Mouse (Mus musculus) heart, postnatal 4 days (tissue): Measurements from ENCODE around the gene Epha4. TPM values are rescaled to one million over a fixed set of nuclear protein-coding genes. Genes with fewer than 3 reads are reported as not detected.
A peak's percentile ranks its signal among the peaks of the same experiment; 100 is the strongest.

Experiments used
- DNase-seq: peaks from one replicate; pipeline ENCODE4 v3.0.0; 2021
- total RNA-seq, 2 experiments: library from RNA; stranded (reverse); gene quantifications; 2 replicates each; pipeline ENCODE4 v1.2.3; 2021

Gene Epha4
- total RNA-seq, 2 experiments from 2014 or later = 22.4 to 25.4 TPM

DNA sequence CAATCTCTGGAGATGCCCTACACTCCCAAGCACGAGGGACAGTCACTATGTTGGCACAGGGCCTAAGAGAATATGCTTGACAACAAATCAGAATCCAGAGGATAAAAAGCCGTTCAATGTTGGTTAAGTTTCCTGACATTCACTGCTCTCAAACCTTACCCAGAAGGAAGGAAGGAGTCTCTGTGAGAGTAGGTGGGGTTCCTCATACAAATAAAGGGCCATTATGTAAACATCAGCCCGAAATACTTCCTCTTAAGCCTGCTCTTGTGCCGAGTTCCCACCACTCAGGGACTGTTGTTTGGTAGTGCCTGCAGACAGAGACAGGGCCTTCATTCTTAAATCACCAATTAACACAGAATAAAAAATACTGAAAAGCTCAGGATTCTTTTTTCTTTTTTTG lies 72.9 kb downstream of the Epha4 start:
- no peak for DNase-seq

DNA sequence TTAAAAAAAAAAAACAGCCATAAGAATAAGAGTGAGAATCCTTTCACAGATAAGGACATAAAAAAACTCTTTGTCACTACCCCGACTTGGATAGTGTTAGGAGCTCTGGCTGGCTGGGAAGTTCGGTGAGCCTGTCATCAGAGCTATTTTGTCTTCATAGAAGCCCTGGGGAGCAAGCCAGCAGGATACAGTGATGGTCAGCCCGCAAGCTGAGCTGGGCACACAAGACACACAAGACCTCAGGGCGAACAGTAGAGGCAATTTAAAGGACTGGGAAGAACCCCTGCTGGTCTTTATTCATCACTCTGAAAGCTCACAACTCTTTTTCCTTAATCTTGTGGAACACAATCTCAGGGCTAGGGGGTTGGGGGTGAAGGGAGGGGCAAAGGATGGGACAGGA lies 73.5 kb downstream of the Epha4 start:
- DNase-seq = no peak

DNA sequence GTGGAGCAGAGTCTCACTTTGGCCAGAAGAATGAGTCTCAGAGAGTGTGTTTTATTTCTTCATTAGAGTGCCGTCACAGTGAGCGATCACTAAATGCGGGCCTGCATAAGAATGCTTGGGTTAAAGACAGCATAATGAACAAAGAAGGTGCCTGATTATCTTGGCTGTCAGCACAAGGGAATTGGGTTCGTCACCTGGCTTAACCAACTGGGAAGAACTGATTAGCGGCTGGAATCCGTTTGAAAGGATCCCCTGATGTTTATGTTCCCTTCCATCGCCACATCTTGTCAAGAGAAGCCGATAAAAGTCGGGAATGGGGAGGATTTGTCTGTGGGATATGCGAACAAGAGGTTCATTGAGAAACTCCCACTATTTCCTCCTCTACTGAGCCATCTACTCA lies 74.4 kb downstream of the Epha4 start:
- DNase-seq = no peak

DNA sequence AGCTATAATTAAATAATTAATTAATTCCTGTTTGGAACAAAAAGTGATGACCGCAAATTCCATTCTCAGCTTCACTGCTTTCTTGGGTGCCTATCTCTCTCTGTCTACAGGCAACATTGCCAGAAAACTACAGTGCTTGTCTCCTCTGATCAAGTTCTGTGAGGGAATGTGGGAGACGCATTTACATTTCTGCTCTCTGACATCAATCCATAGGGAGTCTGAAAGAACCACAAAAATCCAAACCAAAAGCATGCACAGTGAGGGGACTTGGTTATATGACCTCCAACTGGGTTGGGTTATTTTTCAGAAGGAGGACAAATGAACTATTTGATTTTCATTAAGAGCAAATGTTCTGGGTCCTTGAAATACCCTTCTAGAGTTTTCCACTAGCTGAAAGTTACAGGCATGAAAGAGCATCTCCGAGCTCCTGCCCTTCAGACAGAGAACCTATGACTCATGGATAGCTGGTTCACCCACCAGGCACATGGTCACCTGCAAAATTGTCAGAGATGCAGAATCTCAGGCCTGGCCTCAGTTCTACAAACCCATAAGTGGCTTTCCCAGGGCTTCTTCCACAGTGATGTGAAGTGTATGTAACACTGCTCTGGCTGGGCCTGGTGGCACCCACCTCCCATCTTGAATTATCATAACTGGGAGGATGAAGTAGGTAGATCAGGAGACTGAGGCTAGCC lies 75.4 kb downstream of the Epha4 start:
- DNase-seq = no peak

DNA sequence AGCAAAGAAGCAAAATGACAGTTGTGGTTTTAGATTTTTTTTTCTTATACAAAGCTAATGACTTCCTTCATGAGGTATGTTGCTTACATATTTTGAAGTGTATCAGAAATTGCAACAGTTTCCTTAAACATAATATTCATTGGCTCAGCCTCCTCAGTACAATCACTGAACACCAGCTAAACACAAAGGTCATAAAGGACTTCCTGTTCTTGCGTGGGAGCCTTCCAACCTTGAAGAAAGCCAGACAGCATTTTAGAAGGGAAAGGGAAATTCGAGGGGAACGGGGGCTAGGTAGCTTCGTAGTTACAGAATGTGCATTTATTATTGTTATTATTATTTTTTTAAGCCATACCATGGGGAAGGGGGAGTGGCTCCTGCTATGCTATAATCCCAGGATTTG lies 76.2 kb downstream of the Epha4 start:
- DNase-seq = no peak

DNA sequence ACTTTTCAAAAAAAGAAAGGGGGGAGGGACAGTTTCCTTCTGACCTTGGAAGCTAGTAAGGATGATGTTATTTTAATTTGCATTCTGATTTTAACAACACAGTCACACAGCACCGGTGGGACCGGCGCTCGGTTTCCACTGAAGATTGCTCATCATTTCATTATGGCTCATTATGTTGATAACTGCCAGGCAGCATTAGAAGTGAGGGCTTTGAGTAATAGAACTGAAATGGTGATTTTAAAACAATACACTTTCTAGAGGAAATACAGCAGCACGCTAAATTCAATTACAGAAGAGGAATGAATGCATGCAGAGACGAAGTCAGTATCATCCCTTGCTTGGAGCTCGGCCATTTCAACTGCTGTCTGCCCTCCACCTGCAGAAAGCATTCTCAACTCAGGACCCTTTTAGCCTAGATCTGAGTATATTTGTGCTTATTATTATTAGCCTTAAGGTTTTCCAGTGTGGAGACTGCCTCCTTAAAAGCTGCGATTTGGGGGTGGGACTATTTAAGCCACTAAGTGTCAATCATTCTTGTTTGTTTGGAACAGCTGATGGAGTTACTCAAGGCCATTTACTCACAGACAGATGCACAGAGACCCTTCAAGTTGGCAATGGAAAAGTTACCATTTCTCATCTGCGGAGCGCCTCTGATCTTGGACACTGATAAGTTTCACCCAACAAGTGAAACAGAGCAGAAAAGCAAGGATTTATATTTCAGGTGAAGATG lies 76.8 kb downstream of the Epha4 start:
- no peak for DNase-seq

DNA sequence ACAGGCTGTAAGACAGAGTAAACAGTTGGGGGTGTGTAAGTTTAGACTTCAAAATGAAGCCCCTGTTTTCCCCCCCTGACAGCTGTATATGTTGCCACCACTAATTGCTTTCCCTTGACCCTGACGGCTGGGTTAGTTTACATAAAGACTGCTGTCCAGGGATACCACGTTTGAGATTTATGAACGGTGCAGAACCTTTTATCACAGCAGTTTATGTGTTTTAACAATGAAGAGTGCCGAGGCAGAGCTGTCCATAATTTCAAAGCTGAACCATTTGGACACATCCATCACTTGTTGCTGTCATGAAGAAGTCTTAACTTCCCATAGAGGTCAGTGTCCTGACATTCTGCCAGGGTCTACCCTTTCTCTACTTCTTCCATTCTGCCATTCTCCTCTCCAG lies 79.8 kb downstream of the Epha4 start:
- no peak for DNase-seq

DNA sequence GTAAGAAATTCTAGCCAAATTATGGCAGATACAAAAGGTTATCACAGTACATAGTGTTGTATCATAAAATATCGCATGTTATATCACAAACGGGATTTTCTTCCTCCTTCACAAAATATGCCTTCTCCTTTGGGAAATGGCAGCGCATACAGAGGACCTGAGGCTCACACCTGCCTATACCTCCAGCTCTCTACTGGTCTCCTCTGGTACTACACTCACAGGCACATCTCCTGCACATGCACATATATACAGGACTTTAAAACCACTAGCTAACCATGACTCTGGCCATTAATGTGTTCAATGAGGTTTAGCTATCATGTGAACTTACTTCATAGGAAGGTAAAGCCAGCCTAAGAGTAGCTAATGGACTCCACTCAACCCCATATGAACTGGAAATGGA lies 81.7 kb downstream of the Epha4 start:
- DNase-seq = no peak

DNA sequence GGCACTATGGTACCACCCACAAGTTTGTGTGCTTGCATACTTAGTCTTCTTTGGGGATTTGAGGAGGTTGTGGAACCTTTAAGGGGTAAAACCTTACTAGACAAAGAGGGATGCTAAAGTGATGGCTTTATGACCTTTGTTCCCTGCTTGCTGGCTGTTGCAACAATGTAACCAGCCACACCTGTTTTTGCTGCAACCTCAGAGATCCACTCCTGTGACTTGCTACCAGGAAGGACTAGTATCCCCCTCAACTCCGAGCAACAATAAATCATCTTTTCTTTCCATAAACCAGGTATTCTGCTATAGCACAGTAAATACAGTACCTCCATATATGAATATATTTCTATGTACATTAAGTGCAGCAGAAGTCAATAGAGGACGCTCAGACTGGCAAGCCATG lies 82.4 kb downstream of the Epha4 start:
- DNase-seq = no peak

DNA sequence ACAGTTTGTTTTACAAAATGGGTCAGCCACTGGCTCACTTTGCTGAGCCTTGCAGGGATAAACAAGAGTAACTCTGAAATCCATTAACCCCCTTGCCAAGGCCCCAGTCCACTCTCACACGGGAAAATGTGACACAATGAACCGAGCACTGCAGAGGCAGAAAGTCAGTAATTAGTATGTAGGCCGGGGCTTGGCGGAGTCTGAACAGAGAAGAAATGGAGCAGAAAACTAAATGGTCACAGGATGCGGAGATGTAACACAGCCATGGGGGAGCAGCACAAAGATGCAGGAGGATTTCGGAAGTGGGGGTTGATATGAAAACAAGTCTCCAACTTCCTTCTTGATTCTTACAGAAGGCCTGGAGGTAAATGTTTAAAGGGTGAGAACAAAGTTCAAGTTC lies 85.7 kb downstream of the Epha4 start:
- DNase-seq = no peak

DNA sequence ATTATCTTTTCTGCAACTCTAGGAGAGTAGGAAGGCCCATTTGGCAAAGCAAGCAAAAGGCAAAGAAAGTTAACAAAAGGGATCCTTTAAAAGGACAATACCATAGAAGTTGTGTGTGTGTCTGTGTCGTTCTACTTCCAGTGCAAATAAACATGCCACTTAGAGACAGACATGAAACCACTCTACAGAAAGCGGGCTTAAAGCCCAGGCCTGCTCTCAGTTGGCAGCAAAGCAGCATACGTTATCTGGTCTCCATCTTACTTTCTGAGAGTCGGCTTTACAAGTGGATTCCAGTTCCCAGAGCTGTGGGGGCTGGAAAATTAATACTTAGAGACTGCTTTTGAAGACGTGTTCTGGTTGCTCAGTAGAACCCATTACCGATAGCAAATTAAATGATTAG lies 87.9 kb downstream of the Epha4 start:
- peak; percentile 25 for DNase-seq

DNA sequence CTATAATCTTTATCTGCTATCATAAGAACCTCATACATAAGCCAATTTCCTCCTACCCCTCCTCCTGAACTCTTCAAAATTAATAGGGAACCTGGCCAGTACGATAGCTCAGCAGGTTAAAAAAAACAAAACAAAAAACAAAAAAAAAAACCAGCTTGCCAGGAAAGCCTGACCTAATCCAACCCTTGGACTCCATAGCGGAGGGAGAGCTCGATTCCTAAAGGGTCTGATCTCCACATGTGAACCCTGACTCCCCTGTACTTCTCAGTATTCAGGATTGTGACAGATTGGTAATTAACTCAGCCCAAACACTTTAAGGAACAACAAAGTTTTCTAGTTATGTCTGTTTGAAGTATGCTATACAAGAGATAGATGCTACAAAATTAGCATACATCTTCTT lies 89.7 kb downstream of the Epha4 start:
- no peak for DNase-seq

DNA sequence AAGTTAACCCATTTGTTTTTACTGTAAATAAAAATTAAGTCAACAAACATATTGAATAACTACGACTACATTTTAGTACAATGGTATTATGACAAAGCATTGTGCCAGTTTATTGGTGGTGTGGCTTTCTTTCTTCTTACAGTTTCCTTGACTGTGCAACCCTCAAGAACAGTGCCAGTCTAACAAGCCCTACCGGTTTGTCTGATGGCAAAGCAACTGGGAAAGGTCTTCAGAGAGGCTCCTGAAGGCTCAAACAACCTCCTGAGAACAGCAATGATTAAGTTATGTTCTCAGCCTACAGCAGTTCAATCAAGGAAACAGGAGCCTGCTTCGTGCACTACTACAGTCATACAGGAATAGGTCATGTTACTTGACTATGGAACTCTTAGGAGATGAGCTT lies 93.8 kb downstream of the Epha4 start:
- no peak for DNase-seq

DNA sequence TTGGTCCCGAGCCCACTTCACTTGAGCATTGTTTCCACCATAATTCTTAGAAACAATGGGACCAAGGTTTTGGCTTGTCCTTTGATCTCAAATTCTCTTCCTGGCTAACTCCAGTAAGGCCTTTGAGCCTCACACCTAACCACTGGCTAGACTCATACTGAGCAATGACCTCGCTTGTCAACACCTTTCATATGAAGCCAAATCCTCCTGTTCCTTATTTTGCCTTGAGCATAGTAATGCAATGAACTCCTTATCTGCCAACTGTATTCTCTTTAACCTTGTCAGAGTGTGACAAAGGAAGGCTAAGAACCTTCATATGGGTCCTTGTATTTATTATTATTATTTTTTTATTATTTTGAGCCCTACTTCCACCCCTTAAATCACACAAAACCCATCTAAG lies 94.5 kb downstream of the Epha4 start:
- DNase-seq = no peak

DNA sequence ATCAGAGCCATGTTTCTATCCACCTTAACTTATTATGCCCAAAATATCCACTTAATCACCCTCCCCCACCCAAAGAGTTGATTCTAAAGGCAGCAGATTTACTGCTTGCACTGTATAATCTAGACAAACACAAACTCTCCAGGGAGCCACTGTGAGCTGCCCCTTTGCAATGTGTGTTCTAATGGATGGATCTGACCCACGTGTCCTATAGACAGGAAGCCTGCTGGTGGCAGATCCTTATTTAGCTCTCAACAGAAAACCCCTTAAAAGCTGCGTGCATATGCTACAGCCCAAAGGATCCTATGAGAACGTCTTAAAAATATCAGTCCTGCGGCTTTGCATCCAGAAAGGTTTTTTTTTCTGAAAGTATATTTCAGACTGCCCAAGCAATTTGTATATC lies 98.0 kb downstream of the Epha4 start:
- no peak for DNase-seq

DNA sequence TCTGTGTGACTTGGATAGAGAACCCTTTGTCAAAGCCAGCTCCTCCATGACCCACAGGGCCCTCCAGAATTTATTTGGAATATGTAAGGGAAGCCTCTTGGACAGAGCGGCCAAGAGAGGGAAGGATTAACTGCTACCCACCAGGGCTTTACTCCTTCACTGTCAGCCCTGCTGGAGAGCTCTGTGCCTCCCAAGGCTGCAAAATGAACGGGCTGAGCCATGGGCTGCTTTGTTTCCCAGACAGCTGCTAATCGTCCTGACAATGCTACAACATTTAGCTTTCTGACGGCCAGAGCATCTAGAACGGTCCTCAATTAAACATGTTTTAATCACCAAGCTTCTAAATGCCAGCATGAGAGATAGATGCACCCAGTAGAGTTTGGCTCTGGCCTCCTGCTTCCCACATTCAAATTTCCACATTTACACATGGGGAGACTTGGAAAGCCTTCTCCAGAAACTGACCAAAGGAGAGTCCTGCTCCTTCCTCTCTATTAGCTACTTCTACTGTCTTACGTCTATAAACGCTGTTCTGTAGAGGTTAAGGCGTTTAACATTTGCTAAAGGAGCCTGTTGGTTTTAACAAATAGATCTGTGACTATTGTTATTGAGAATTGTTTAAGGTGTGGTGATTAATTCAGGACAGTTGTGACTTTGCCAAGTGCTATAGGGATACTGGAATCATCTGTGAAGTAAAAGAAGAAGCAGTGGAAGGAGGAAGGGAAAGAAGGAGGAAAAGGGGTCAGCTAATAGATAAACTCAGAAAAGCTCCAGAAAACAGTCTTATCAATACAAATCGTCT lies 101.8 kb downstream of the Epha4 start:
- DNase-seq = no peak

DNA sequence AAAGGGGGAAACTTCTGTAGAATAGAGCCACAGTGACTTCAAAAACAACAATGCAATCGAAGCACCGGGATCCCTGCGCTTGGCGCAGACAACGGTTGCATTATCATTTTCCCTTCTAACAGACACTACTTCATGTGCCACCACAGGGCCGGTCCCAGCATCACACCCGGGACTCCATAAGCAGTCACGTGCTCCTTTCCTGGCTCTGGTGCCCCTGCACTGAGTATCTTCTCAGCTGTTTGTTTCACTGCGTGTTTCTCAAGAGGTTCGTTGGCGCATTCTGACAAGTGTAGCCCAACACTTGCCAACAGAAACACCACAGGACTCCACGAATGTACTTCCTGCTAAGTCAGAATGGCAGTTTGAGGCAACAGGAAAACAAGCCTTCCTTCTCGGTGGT lies 102.6 kb downstream of the Epha4 start:
- DNase-seq = peak; percentile 37

DNA sequence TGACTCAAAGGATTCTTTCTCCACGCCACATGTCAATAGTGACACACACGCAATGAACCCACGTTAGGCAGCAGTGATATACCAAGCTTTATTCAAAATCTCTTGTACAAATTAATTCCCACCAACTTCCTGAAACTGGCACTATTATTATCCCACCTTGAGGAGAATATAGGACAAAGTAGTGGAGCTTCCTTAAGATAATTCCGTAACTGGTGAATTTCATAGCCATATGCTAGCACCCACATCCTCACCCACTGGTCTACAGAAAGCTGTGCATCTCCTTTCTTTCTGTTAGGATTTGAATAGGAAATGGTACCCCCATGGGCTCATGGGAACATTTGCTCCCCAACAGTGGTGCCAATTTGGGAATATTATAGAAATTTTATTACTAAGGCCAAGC lies 103.7 kb downstream of the Epha4 start:
- no peak for DNase-seq

DNA sequence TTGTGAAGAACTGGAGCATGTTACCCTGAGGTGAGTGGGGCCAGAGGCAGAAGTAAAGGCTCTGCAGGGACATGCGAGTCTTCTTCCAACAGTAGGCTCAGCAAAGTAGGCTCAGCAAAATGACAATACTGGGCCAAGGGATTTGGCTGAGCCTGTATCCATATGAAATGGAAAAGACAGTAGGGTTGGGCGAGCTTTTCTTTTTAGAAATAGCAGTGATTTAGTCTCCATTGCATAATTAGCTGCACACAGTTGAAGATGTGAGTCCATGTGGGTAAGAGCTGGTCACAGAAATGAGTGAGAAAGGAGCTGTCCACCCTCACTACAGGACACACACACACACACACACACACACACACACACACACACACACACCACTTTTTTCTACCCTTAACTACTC lies 104.2 kb downstream of the Epha4 start:
- no peak for DNase-seq

DNA sequence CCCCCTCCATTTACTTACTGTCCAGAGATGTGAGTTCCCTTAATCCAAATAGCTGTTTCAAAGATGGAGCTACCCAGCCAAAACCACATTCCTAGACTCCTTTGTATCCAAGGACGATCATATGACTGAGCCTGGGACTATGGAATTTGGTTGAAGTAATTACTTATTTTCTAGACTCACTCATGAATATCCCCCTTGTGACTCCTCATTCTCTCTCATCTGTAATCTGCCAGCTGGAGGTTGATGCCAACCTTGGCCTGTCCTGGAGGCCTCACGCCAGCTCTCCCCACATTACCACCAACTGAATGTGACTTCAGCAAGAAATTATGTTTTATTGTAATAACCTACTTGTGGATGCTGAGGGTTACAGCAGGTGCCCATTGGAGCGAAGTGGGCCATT lies 104.7 kb downstream of the Epha4 start:
- DNase-seq = no peak

DNA sequence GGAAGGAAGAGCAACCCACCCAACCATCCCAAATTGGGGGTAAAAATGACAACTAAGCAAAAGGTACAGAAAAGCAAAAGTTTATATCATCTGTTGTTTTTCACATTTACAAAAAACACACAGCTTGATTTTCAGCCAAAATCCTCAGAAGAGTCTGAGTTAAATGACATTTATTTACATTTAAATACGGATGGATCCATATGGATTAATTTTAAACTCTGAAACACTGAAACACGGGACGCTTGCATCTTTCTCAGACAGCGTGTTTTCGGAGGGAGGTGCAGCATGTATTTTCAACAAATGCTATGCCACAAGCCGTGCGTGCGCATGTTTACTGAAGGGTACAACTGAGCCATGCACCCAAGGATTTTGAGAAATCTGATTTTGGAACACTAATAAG lies 105.4 kb downstream of the Epha4 start:
- no peak for DNase-seq

DNA sequence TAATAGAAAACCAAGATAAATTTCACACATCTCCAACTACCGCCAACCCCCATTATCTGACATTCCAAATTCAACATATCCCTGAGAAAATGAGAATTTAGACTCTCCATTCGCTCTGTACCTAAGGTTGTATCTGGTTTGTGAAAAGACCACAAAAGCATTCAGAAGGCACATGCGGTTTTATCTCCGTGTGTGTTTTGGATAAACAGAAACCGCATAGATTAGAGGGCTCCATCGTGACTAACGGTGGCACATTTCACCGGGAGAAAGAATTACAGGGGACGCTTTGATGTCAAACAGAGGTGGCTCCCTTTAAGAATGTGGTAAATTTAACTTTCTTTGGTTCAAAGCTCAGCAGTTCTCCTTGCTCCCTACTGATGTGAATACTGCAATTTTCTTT lies 107.5 kb downstream of the Epha4 start:
- no peak for DNase-seq

DNA sequence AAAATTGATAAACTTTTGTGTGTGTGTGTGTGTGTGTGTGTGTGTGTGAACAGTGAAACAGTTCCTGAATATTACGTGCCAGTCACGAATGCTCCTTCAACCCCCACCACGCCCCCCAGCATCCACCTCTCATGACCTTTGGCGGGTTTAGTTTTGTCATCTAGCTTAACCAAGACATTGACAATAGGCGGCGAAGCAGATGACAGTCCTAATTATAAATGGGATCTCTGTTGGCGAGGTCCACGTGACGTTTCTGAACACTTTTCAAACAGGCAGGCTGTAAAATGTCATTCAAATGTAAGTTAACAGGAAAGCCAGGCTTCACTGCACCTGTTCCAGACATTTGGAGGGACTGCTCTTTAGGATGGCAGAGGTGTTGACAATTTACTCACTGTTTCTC lies 108.3 kb downstream of the Epha4 start:
- DNase-seq = no peak

DNA sequence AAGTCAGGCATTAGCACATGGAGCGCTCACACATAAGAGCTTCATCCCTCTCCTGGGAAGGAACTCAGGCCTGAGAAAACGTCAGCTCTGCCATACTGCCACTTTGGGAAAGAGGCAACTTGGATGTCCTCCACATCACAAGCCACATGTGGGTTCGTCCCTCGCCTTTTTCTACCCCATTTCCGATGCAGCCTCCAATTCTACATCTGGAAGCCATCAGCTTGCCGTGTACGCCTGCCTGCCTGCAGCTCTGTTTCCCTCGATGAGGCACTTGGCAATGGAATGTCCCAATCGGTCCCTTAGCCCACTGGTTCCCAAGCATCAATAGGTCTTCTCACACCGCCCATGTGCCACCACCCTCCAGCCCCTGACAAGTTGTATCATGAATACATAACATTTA lies 110.4 kb downstream of the Epha4 start:
- DNase-seq = no peak
